Mouse (Mus musculus) midbrain, embryonic 16.5 days (tissue): ENCODE results near the gene Elf4. TPM values are rescaled to one million over a fixed set of nuclear protein-coding genes. Genes with fewer than 3 reads are reported as not detected.

Experiments used
- ATAC-seq: fragments of 200-750 bp; cut with Nextera tagmentation; 2 replicates; pipeline ENCODE4 v1.8.0; 2017; ENCODE audit warnings: moderate TSS enrichment
- H3K27ac ChIP-seq: fragments of 300-500 bp; sonication (generic); 2 replicates; pipeline ENCODE4 v1.5.1; 2014; ENCODE audit warnings: mild to moderate bottlenecking, low read length, mixed read lengths
- H3K27me3 ChIP-seq: fragments of 300-500 bp; sonication (generic); 2 replicates; pipeline ENCODE4 v1.6.1; 2014; ENCODE audit warnings: low read depth, low read length, mixed read lengths; ENCODE audit not compliant: control insufficient read depth, insufficient read depth
- H3K36me3 ChIP-seq: fragments of 300-500 bp; sonication (generic); 2 replicates; pipeline ENCODE4 v1.6.1; 2014; ENCODE audit warnings: mild to moderate bottlenecking, low read length, moderate library complexity, mixed read lengths; ENCODE audit not compliant: control insufficient read depth, insufficient read depth
- H3K4me1 ChIP-seq: fragments of 300-500 bp; sonication (generic); 2 replicates; pipeline ENCODE4 v1.6.1; 2014; ENCODE audit warnings: mild to moderate bottlenecking, low read length, mixed read lengths; ENCODE audit not compliant: control insufficient read depth, insufficient read depth
- H3K4me2 ChIP-seq: fragments of 300-500 bp; sonication (generic); 2 replicates; pipeline ENCODE4 v1.6.1; 2014; ENCODE audit warnings: mild to moderate bottlenecking, low read length, mixed read lengths
- H3K4me3 ChIP-seq: fragments of 300-500 bp; sonication (generic); 2 replicates; pipeline ENCODE4 v1.5.1; 2014; ENCODE audit warnings: low read depth, mild to moderate bottlenecking, low read length, moderate library complexity, mixed read lengths
- H3K9ac ChIP-seq: fragments of 300-500 bp; sonication (generic); 2 replicates; pipeline ENCODE4 v1.6.1; 2014; ENCODE audit warnings: low read depth, low read length, mixed read lengths
- H3K9me3 ChIP-seq: fragments of 300-500 bp; sonication (generic); replicated peaks from 2 replicates; pipeline ENCODE4 v1.6.1; 2014; ENCODE audit warnings: mild to moderate bottlenecking, low read length, mixed read lengths; ENCODE audit not compliant: control insufficient read depth, poor library complexity, severe bottlenecking
- WGBS: fragments of 180-500 bp; shearing (Covaris S2); extraction: QIAGEN DNeasy Blood & Tissue Kit; methylation state at CpG from one replicate; pipeline ENCODE4 v1.1.7; 2014; 5-methylcytosine and 5-hydroxymethylcytosine counted together
- polyA plus RNA-seq: library from polyadenylated mRNA; unstranded; fragments of >200 nt; fragmentation: Nextera tagmentation; extraction: Ambion mirVana; gene quantifications from 2 replicates; pipeline ENCODE4 v1.2.1, GENCODE M21; 2015

The Elf4 gene
- polyA plus RNA-seq, 1 experiment from 2014 or later: 0.46 TPM

GRCm38 (mm10) chrX:48418417-48418816 lies 44.5 kb downstream of the Elf4 start:
- H3K4me3 ChIP-seq: no peak overlapping the region
- no peak for ATAC-seq
- no peaks in the 10 kb centered on the region for H3K4me1 ChIP-seq
- H3K9me3 ChIP-seq: 0 out of 2 replicates have a peak, but pooled peaks cover 2% of the 10 kb centered on the region
- no peak overlapping the region for H3K27ac ChIP-seq
- WGBS: 75% methylated on average over 2 of the region's 2 CpGs
- H3K27me3 ChIP-seq: no peaks in the 10 kb centered on the region
- no peaks in the 10 kb centered on the region for H3K36me3 ChIP-seq
- H3K4me2 ChIP-seq: no peak overlapping the region
- H3K9ac ChIP-seq: no peak overlapping the region

GRCm38 (mm10) chrX:48414291-48414690 lies 48.6 kb downstream of the Elf4 start:
- WGBS: 84% methylated on average over 5 of the region's 5 CpGs
- no peak overlapping the region for H3K27ac ChIP-seq
- 0 out of 2 replicates have a peak, but pooled peaks cover 2% of the 10 kb centered on the region for H3K9me3 ChIP-seq
- no peak overlapping the region for H3K4me3 ChIP-seq
- H3K27me3 ChIP-seq: no peaks in the 10 kb centered on the region
- no peak overlapping the region for H3K9ac ChIP-seq
- no peak for ATAC-seq
- H3K36me3 ChIP-seq: no peaks in the 10 kb centered on the region
- H3K4me1 ChIP-seq: no peaks in the 10 kb centered on the region
- H3K4me2 ChIP-seq: no peak overlapping the region

GRCm38 (mm10) chrX:48412629-48413028 lies 50.3 kb downstream of the Elf4 start:
- no peak for ATAC-seq
- no peaks in the 10 kb centered on the region for H3K27me3 ChIP-seq
- 0 out of 2 replicates have a peak, but pooled peaks cover 2% of the 10 kb centered on the region for H3K9me3 ChIP-seq
- 77% methylated on average over 6 of the region's 6 CpGs for WGBS
- H3K4me3 ChIP-seq: no peak overlapping the region
- H3K27ac ChIP-seq: no peak overlapping the region
- H3K36me3 ChIP-seq: no peaks in the 10 kb centered on the region
- no peak overlapping the region for H3K4me2 ChIP-seq
- H3K9ac ChIP-seq: no peak overlapping the region
- no peaks in the 10 kb centered on the region for H3K4me1 ChIP-seq

- Histone ChIP-seq H3K36me3 (no peaks in the 10 kb centered on the region), H3K9ac (no peak overlapping the region), H3K27ac (no peak overlapping the region), H3K9me3 (no peaks in the 10 kb centered on the region), H3K4me1 (no peaks in the 10 kb centered on the region), H3K27me3 (no peaks in the 10 kb centered on the region), H3K4me2 (peak overlapping the region; percentile 41), H3K4me3 (0 out of 2 replicates have a peak overlapping the region, but pooled peaks have one; percentile 43)
- WGBS: 20% methylated on average over 7 of the region's 7 CpGs
- no peak; the same call in 1 of the 2 replicates for ATAC-seq
These were observed 52.5 kb downstream of the Elf4 start for GRCm38 (mm10) chrX:48410388-48410776.

- no peaks in the 10 kb centered on the region for H3K27me3 ChIP-seq
- H3K4me3 ChIP-seq: peak overlapping the region; percentile 43
- no peaks in the 10 kb centered on the region for H3K36me3 ChIP-seq
- H3K4me1 ChIP-seq: no peaks in the 10 kb centered on the region
- 15% methylated on average over 34 of the region's 36 CpGs for WGBS
- H3K9ac ChIP-seq: no peak overlapping the region
- H3K9me3 ChIP-seq: no peaks in the 10 kb centered on the region
- H3K27ac ChIP-seq: no peak overlapping the region
- peak; percentile 90 for ATAC-seq
- peak overlapping the region; percentile 41 for H3K4me2 ChIP-seq
These were observed 53.1 kb downstream of the Elf4 start for GRCm38 (mm10) chrX:48409611-48410387.

- Histone ChIP-seq H3K9me3 (no peaks in the 10 kb centered on the region), H3K9ac (no peak overlapping the region), H3K4me3 (no peak overlapping the region), H3K4me1 (no peaks in the 10 kb centered on the region), H3K36me3 (peaks cover 23% of the 10 kb centered on the region), H3K4me2 (no peak overlapping the region), H3K27ac (no peak overlapping the region), H3K27me3 (no peaks in the 10 kb centered on the region)
- 58% methylated on average over 3 of the region's 3 CpGs for WGBS
- ATAC-seq: no peak
These were observed 57.8 kb downstream of the Elf4 start for GRCm38 (mm10) chrX:48405141-48405540.

- ATAC-seq: no peak
- Histone ChIP-seq H3K4me1 (no peaks in the 10 kb centered on the region), H3K4me2 (no peak overlapping the region), H3K9ac (no peak overlapping the region), H3K27me3 (no peaks in the 10 kb centered on the region), H3K9me3 (no peaks in the 10 kb centered on the region), H3K36me3 (peaks cover 23% of the 10 kb centered on the region), H3K27ac (no peak overlapping the region), H3K4me3 (no peak overlapping the region)
- WGBS: 69% methylated on average over 4 of the region's 4 CpGs
These were observed 62.9 kb downstream of the Elf4 start for GRCm38 (mm10) chrX:48399994-48400393.

GRCm38 (mm10) chrX:48389380-48389779 lies 73.6 kb downstream of the Elf4 start:
- no peak overlapping the region for H3K9ac ChIP-seq
- no peaks in the 10 kb centered on the region for H3K27me3 ChIP-seq
- no peaks in the 10 kb centered on the region for H3K4me1 ChIP-seq
- H3K27ac ChIP-seq: no peak overlapping the region
- H3K9me3 ChIP-seq: no peaks in the 10 kb centered on the region
- no peak overlapping the region for H3K4me3 ChIP-seq
- H3K4me2 ChIP-seq: no peak overlapping the region
- ATAC-seq: no peak
- H3K36me3 ChIP-seq: peaks cover 8% of the 10 kb centered on the region
- 85% methylated on average over 6 of the region's 6 CpGs for WGBS

- no peaks in the 10 kb centered on the region for H3K4me1 ChIP-seq
- H3K27ac ChIP-seq: no peak overlapping the region
- no peak overlapping the region for H3K4me3 ChIP-seq
- ATAC-seq: 0 out of 2 replicates have a peak, but pooled peaks have one; percentile 45
- no peak overlapping the region for H3K4me2 ChIP-seq
- no peaks in the 10 kb centered on the region for H3K9me3 ChIP-seq
- peaks cover 14% of the 10 kb centered on the region for H3K36me3 ChIP-seq
- no peaks in the 10 kb centered on the region for H3K27me3 ChIP-seq
- no peak overlapping the region for H3K9ac ChIP-seq
- WGBS: 25% methylated on average over 4 of the region's 4 CpGs
These were observed 77.0 kb downstream of the Elf4 start for GRCm38 (mm10) chrX:48385927-48386326.
